Mouse (Mus musculus): Measurements from ENCODE around the gene Kctd13. TPM values are rescaled to one million over a fixed set of nuclear protein-coding genes. Genes with fewer than 3 reads are reported as not detected.
A peak's percentile ranks its signal among the peaks of the same experiment; 100 is the strongest.

Kctd13 gene
- polyA plus RNA-seq, 1 experiment from 2014 or later, result 15.1 TPM

DNA sequence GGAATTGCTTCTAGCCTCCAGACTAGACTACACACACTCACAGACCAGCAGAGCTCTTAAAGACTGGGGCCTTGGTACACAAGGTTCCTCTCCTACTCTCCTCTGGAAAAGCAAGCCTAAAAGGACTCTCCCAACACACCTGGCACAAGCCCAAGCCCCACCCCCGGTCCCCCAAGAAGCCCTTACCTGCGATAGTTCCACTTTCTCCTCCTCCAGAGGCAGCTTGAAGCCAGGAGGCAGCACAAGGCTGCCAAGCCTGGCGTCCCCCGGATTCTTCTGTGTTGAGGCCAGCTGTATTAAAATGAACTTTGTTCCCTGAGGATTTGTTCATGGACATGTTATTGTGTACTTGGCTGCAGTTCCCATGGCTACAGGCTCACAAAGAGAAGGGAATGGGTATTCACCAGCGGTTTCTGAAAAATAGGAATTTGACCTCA, 6.0 kb upstream of the Kctd13 start, which contains the start of gene Tmem219:
Tmem219 (minus strand) TSS at position 294 of the 437 bp plus-strand sequence.
- WGBS, result 68% methylated on average over 5 of the region's 5 CpGs
- no peak within 1 kb of the TSS for H3K27ac ChIP-seq (replicated peaks; ENCODE audit: low read depth, low read length)
- H3K36me3 ChIP-seq (replicated peaks; ENCODE audit: control insufficient read depth, insufficient read depth, low read depth, low read length), result no peaks in the 10 kb centered on the region
- no peaks in the 10 kb centered on the region for H3K4me1 ChIP-seq (ENCODE audit: control insufficient read depth, insufficient read depth, low read length)
- H3K27me3 ChIP-seq (ENCODE audit: control insufficient read depth, insufficient read depth, low read length), result no peaks in the 10 kb centered on the region
- no peak within 1 kb of the TSS for H3K9ac ChIP-seq (replicated peaks; ENCODE audit: low read length)
- ATAC-seq (replicated peaks; ENCODE audit: insufficient number of reproducible peaks, low FRiP score, low TSS enrichment, low read depth) (0 out of 2 replicates have a peak, but pooled peaks have one; percentile 48), DNase-seq (ENCODE audit: low spot score) (peak; percentile 15)
- H3K4me3 ChIP-seq (ENCODE audit: low read depth, low read length), result no peak within 1 kb of the TSS
- no peaks in the 10 kb centered on the region for H3K9me3 ChIP-seq (replicated peaks; ENCODE audit: control insufficient read depth, low read length)
- no peak within 1 kb of the TSS for H3K4me2 ChIP-seq (ENCODE audit: low read depth, low read length)

GRCm38 (mm10) chr7:126923999-126924398, 4.7 kb upstream of the Kctd13 start:
- no peaks in the 10 kb centered on the region for H3K9me3 ChIP-seq (replicated peaks; ENCODE audit: control insufficient read depth, low read length)
- H3K27ac ChIP-seq (replicated peaks; ENCODE audit: low read depth, low read length), result no peak overlapping the region
- no peaks in the 10 kb centered on the region for H3K36me3 ChIP-seq (replicated peaks; ENCODE audit: control insufficient read depth, insufficient read depth, low read depth, low read length)
- WGBS, result 78% methylated on average over 5 of the region's 5 CpGs
- H3K27me3 ChIP-seq (ENCODE audit: control insufficient read depth, insufficient read depth, low read length), result no peaks in the 10 kb centered on the region
- DNase-seq (ENCODE audit: low spot score) (no peak), ATAC-seq (replicated peaks; ENCODE audit: insufficient number of reproducible peaks, low FRiP score, low TSS enrichment, low read depth) (no peak)
- H3K4me3 ChIP-seq (ENCODE audit: low read depth, low read length), result no peak overlapping the region
- no peak overlapping the region for H3K9ac ChIP-seq (replicated peaks; ENCODE audit: low read length)
- H3K4me2 ChIP-seq (ENCODE audit: low read depth, low read length), result no peak overlapping the region
- no peaks in the 10 kb centered on the region for H3K4me1 ChIP-seq (ENCODE audit: control insufficient read depth, insufficient read depth, low read length)

DNA sequence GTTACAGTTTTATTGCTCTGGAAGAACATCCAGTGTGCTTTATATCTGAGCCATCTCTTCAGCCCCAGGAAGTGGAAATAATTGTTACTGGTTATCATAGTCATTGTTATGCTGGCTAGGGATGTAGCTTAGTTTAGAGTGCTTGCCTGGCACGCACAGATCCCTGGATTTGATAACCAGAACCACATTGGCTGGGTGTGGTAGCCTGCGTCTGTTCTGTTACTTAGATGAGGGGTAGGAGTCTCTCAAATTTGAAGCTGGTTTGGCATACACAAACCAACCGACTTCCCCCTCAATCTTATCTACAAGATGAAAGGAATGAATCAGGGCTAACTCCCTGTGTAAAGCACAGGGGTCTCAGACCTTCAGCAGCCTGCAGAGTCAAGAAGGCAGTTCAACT, 2.4 kb upstream of the Kctd13 start:
- H3K36me3 ChIP-seq (replicated peaks; ENCODE audit: control insufficient read depth, insufficient read depth, low read depth, low read length), result no peaks in the 10 kb centered on the region
- ATAC-seq (replicated peaks; ENCODE audit: insufficient number of reproducible peaks, low FRiP score, low TSS enrichment, low read depth) (no peak), DNase-seq (ENCODE audit: low spot score) (no peak)
- H3K9ac ChIP-seq (replicated peaks; ENCODE audit: low read length), result no peak overlapping the region
- H3K4me1 ChIP-seq (ENCODE audit: control insufficient read depth, insufficient read depth, low read length), result no peaks in the 10 kb centered on the region
- H3K27me3 ChIP-seq (ENCODE audit: control insufficient read depth, insufficient read depth, low read length), result no peaks in the 10 kb centered on the region
- no peak overlapping the region for H3K4me3 ChIP-seq (ENCODE audit: low read depth, low read length)
- 30% methylated on average over 3 of the region's 3 CpGs for WGBS
- H3K4me2 ChIP-seq (ENCODE audit: low read depth, low read length), result no peak overlapping the region
- no peaks in the 10 kb centered on the region for H3K9me3 ChIP-seq (replicated peaks; ENCODE audit: control insufficient read depth, low read length)
- no peak overlapping the region for H3K27ac ChIP-seq (replicated peaks; ENCODE audit: low read depth, low read length)

DNA sequence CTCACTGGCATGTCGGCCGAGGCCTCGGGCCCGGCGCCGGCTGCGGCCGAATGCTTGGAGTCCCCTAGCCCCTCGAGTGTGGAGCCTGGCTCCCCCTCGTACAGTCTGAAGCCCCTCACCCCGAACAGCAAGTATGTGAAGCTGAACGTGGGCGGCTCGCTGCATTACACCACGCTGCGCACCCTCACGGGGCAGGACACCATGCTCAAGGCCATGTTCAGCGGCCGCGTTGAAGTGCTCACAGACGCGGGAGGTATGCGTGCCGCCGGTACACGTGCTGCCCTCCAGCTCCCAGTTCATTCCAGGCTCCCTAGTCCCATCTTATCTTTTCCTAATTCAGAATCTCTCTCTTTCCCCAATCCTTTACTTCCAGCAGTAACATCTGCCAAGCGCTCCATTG, 367 bp downstream of the Kctd13 start:
- WGBS, result under 1% methylated on average over 27 of the region's 27 CpGs
- peak overlapping the region; percentile 88 for H3K4me2 ChIP-seq (ENCODE audit: low read depth, low read length)
- no peak overlapping the region for H3K27ac ChIP-seq (replicated peaks; ENCODE audit: low read depth, low read length)
- ATAC-seq (replicated peaks; ENCODE audit: insufficient number of reproducible peaks, low FRiP score, low TSS enrichment, low read depth) (peak; percentile 80), DNase-seq (ENCODE audit: low spot score) (no peak)
- no peaks in the 10 kb centered on the region for H3K27me3 ChIP-seq (ENCODE audit: control insufficient read depth, insufficient read depth, low read length)
- no peaks in the 10 kb centered on the region for H3K9me3 ChIP-seq (replicated peaks; ENCODE audit: control insufficient read depth, low read length)
- peak overlapping the region; percentile 79 for H3K9ac ChIP-seq (replicated peaks; ENCODE audit: low read length)
- H3K4me1 ChIP-seq (ENCODE audit: control insufficient read depth, insufficient read depth, low read length), result no peaks in the 10 kb centered on the region
- no peaks in the 10 kb centered on the region for H3K36me3 ChIP-seq (replicated peaks; ENCODE audit: control insufficient read depth, insufficient read depth, low read depth, low read length)
- peak overlapping the region; percentile 83 for H3K4me3 ChIP-seq (ENCODE audit: low read depth, low read length)

GRCm38 (mm10) chr7:126932652-126933051, 4.0 kb downstream of the Kctd13 start:
- Histone ChIP-seq H3K9me3 (replicated peaks; ENCODE audit: control insufficient read depth, low read length) (no peaks in the 10 kb centered on the region), H3K4me3 (ENCODE audit: low read depth, low read length) (no peak overlapping the region), H3K9ac (replicated peaks; ENCODE audit: low read length) (no peak overlapping the region), H3K4me1 (ENCODE audit: control insufficient read depth, insufficient read depth, low read length) (no peaks in the 10 kb centered on the region), H3K27me3 (ENCODE audit: control insufficient read depth, insufficient read depth, low read length) (no peaks in the 10 kb centered on the region), H3K27ac (replicated peaks; ENCODE audit: low read depth, low read length) (no peak overlapping the region), H3K4me2 (ENCODE audit: low read depth, low read length) (no peak overlapping the region), H3K36me3 (replicated peaks; ENCODE audit: control insufficient read depth, insufficient read depth, low read depth, low read length) (no peaks in the 10 kb centered on the region; the same call in 1 of the 2 replicates)
- 92% methylated on average over 2 of the region's 2 CpGs for WGBS
- DNase-seq (ENCODE audit: low spot score) (no peak), ATAC-seq (replicated peaks; ENCODE audit: insufficient number of reproducible peaks, low FRiP score, low TSS enrichment, low read depth) (no peak)

GRCm38 (mm10) chr7:126941171-126941570, 12.5 kb downstream of the Kctd13 start:
- Histone ChIP-seq H3K4me2 (ENCODE audit: low read depth, low read length) (no peak overlapping the region), H3K9me3 (replicated peaks; ENCODE audit: control insufficient read depth, low read length) (no peaks in the 10 kb centered on the region), H3K27me3 (ENCODE audit: control insufficient read depth, insufficient read depth, low read length) (no peaks in the 10 kb centered on the region), H3K4me3 (ENCODE audit: low read depth, low read length) (no peak overlapping the region), H3K36me3 (replicated peaks; ENCODE audit: control insufficient read depth, insufficient read depth, low read depth, low read length) (peaks cover 2% of the 10 kb centered on the region; the same call in 1 of the 2 replicates), H3K4me1 (ENCODE audit: control insufficient read depth, insufficient read depth, low read length) (no peaks in the 10 kb centered on the region), H3K27ac (replicated peaks; ENCODE audit: low read depth, low read length) (no peak overlapping the region), H3K9ac (replicated peaks; ENCODE audit: low read length) (no peak overlapping the region)
- ATAC-seq (replicated peaks; ENCODE audit: insufficient number of reproducible peaks, low FRiP score, low TSS enrichment, low read depth) (no peak), DNase-seq (ENCODE audit: low spot score) (no peak)
- WGBS, result 45% methylated on average over 6 of the region's 6 CpGs

- DNase-seq (ENCODE audit: low spot score), result no peak
- no peak overlapping the region for H3K9ac ChIP-seq (replicated peaks; ENCODE audit: low read length)
- H3K4me2 ChIP-seq (ENCODE audit: low read depth, low read length), result no peak overlapping the region
- WGBS, result 81% methylated on average over 5 of the region's 5 CpGs
- no peak overlapping the region for H3K4me3 ChIP-seq (ENCODE audit: low read depth, low read length)
- no peaks in the 10 kb centered on the region for H3K4me1 ChIP-seq (ENCODE audit: control insufficient read depth, insufficient read depth, low read length)
- ATAC-seq (replicated peaks; ENCODE audit: insufficient number of reproducible peaks, low FRiP score, low TSS enrichment, low read depth), result no peak
- H3K9me3 ChIP-seq (replicated peaks; ENCODE audit: control insufficient read depth, low read length), result no peaks in the 10 kb centered on the region
- no peaks in the 10 kb centered on the region for H3K27me3 ChIP-seq (ENCODE audit: control insufficient read depth, insufficient read depth, low read length)
- no peak overlapping the region for H3K27ac ChIP-seq (replicated peaks; ENCODE audit: low read depth, low read length)
- H3K36me3 ChIP-seq (replicated peaks; ENCODE audit: control insufficient read depth, insufficient read depth, low read depth, low read length), result peaks cover 2% of the 10 kb centered on the region; the same call in 1 of the 2 replicates
These were observed 13.1 kb downstream of the Kctd13 start for GRCm38 (mm10) chr7:126941801-126942200.

- Histone ChIP-seq H3K9me3 (replicated peaks; ENCODE audit: control insufficient read depth, low read length) (no peaks in the 10 kb centered on the region), H3K4me1 (ENCODE audit: control insufficient read depth, insufficient read depth, low read length) (0 out of 2 replicates have a peak, but pooled peaks cover 2% of the 10 kb centered on the region), H3K27me3 (ENCODE audit: control insufficient read depth, insufficient read depth, low read length) (peaks cover 7% of the 10 kb centered on the region), H3K9ac (replicated peaks; ENCODE audit: low read length) (no peak overlapping the region), H3K36me3 (replicated peaks; ENCODE audit: control insufficient read depth, insufficient read depth, low read depth, low read length) (no peaks in the 10 kb centered on the region), H3K4me3 (ENCODE audit: low read depth, low read length) (no peak overlapping the region), H3K27ac (replicated peaks; ENCODE audit: low read depth, low read length) (no peak overlapping the region), H3K4me2 (ENCODE audit: low read depth, low read length) (no peak overlapping the region)
- WGBS, result 40% methylated on average over 3 of the region's 3 CpGs
- DNase-seq (ENCODE audit: low spot score), result peak; percentile 43
- ATAC-seq (replicated peaks; ENCODE audit: insufficient number of reproducible peaks, low FRiP score, low TSS enrichment, low read depth), result no peak
These were observed 17.9 kb downstream of the Kctd13 start for GRCm38 (mm10) chr7:126946530-126946929.
